Mouse (Mus musculus): ENCODE results near the gene Nfkb2.
A peak's percentile ranks its signal among the peaks of the same experiment; 100 is the strongest.

Gene Nfkb2

DNA sequence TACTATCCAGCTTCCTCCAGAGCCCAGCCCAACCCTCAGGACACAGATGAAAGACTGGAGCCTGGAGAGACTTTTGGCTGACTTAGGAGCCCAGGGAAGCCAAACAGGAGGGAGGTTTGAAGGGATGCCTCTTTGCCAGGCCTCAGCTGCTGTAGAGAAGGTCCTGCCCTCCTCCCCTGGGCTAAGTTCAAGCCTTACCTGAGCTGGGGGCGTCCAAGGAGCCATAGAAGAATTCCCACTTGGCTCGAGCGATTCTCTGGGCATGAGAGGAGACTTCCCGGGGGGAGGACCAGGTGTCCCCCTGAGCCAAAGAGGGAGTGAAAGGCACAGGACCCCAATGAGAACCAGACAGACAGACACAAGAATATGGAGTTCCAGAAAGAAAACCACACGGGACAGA lies 19.6 kb downstream of the Nfkb2 start:
- DNase-seq = no peak

DNA sequence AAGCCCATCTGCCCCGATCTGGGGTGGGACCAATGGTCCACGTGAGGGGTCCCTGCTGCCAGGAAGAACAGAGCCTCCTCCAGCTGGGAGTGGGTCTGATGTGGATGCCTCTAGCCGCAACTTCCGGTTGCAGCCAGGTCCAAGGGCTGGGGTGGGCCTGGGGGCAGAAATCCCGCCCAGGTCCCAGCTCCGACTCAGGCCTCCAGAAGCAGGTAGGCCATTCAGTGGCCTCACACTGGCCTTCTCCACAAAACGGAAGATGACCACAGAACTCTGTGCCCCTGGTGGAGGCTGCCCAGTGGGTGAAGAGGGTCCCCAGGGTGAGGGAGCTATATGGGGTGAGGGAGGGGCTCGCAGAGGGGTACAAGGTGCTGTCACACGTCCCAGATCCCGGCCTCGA lies 20.2 kb downstream of the Nfkb2 start:
- DNase-seq = no peak

- DNase-seq = no peak
These were observed 20.8 kb downstream of the Nfkb2 start for GRCm38 (mm10) chr19:46324918-46325317.

- DNase-seq = no peak
These were observed 22.1 kb downstream of the Nfkb2 start for GRCm38 (mm10) chr19:46326019-46326755.

DNA sequence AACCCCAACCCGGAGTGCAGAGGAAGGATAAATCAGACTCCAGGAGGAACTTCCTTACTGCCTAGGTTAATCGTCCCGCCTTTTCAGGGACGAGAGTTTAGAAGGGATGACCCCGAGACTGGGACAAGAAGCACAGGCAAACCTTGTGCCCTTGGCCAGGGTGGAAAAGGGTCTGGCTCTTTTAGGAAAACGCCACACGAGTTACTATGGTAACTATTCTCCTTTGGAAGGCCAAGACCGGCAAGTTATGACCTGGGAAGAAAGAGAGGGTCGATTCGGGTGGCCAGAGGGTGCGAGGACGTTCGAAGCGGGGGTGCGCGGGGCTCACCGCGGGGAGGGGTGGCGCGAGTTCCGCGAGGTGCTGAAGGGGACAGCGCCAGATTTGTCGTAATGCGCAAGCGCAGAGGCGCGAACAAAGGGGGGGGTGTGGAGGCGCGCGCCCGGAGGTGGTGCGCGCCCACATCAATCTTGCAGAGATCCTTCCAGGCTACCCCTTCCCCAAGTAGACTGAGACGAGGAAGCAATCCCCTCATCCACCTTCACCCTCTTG lies 22.7 kb downstream of the Nfkb2 start, which contains the start of gene Psd:
Gene Psd (minus strand): TSS at position 401 of the 550 bp plus-strand sequence.
- no peak for DNase-seq

GRCm38 (mm10) chr19:46327531-46328064 lies 23.5 kb downstream of the Nfkb2 start:
- no peak for DNase-seq

- peak; percentile 95 for DNase-seq
These were observed 24.2 kb downstream of the Nfkb2 start, which contains the start of gene Fbxl15 for GRCm38 (mm10) chr19:46328081-46329030. Fbxl15 (plus strand) TSS chr19:46328184.

- DNase-seq = no peak
These were observed 25.0 kb downstream of the Nfkb2 start for GRCm38 (mm10) chr19:46329031-46329641.

- DNase-seq = peak; percentile 79
These were observed 25.8 kb downstream of the Nfkb2 start for GRCm38 (mm10) chr19:46329951-46330350.

DNA sequence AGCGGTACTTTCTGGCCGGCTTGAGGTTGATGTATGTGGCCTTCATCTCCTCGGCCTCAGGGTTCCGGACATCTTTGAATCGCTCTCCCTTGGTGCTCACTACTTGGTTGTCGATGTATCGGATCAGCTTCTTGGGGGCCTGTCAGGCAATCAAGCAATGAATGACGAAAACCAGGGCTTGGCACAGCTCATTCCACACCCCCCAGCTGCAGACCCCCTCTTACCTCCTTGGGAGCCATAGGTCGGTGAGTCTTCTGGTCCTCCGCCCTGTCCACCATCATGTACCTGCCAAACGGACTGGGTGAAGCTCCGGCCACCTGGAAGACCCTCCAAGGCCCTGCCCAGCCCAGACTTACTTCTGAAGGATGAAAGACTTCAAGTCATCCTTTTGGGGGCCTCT lies 26.6 kb downstream of the Nfkb2 start:
- DNase-seq = no peak

DNA sequence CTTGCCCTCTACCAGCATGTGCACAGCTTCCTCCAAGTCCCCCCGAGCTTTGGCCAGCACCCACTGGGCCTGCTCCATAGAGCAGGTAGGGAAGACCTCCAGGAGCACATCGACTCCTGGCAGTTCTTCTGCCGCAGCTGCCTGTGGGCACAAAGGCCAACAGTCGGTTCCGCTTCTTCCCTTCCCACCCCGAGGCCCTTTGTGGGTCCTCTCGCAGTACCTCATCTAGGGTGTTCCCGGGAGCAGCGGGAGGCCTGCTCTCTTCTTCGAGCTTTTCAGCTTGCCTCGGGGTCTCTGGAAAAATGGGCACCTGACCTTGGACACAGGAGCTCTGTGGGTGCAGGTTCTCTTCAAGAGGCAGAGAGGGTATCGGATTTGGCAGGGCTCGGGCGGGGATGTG lies 27.2 kb downstream of the Nfkb2 start:
- no peak for DNase-seq

DNA sequence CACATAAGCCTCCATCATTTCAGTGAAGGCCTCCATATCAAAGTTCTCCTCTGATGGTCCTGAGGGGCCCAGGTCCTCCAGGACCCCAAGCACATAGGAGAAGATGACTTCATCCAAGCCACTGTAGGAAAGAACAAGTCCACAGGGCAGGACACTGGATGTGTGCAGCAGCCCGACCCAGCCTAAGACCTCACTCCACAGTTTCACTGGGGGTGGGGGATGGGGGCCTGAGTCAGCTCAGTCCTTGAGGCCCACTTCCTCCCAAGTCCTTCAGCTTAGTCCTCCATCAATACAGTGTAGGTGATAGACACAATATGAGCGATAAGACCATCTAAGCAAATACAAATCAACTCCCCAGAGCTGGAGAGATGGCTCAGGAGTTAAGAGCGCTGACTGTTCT lies 27.8 kb downstream of the Nfkb2 start:
- no peak for DNase-seq

- DNase-seq = no peak
These were observed 28.7 kb downstream of the Nfkb2 start for GRCm38 (mm10) chr19:46332721-46333339.

DNA sequence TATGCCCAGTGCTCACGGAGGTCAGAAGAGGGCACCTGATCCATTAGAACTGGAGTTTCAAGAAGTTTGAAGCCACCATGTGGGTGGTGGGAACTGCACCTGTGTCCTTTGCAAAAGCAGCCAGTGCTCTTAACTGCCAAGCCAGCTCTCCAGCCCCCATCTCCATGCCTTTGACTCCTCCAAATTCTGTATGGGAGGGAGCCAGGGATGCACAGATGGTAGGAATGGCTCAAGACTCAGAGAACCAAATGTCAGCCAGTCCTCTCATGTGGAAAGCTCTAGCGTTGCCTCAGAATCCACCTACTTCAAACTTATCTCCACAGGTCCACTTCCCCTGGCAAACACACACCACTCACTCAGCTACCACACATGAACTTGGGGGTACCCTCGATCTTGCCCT lies 29.8 kb downstream of the Nfkb2 start:
- no peak for DNase-seq

GRCm38 (mm10) chr19:46337719-46338330 lies 33.7 kb downstream of the Nfkb2 start:
- no peak for DNase-seq

DNA sequence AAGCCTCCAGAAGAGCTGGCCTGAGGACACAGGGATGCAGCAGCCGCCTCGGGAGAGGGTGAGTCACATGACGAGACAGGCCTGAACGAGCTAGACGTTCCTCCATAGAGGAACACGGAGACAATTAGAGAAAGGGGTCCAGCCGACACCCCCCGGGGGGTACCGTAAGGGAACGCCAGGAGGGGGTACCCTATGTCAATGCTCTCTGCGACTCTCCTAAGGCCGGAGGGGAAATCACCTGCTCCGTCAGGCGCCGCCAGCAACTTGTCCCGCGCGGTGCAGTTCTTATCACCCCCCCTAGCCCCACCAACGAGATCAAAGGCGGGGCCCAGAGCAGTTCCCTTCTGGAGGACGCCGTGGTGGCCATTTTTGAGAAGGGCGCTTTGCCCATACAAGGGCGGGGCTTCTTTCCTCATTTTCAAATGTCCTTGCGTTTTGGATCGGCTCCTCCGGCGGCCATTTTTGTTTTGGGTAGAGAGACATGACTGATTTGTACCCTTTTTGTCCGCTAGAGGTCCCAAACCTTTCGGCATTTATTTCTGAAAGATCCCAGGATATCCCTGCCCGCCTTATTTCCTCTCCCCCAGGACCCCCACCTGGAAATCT lies 34.3 kb downstream of the Nfkb2 start, which contains the start of gene Cuedc2:
Gene Cuedc2 (minus strand): TSS at position 372 of the 606 bp plus-strand sequence.
- peak; percentile 96 for DNase-seq

DNA sequence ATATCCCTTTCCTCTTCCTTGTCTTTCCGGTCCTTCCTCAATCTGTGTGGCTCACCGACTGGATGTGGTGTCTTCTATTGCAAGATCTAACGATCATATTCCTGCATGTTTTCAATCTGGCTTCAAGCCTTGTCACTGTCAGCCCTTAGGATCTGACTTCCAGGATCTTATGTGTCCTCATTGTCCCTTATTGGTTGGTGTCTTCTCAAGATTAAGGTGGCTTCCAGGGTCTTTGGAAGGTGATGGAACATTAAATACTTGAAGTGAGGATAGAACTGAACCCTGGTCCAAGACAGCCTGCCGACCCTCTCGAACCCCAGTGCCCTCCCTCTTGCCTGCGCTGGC lies 34.8 kb downstream of the Nfkb2 start:
- no peak for DNase-seq

DNA sequence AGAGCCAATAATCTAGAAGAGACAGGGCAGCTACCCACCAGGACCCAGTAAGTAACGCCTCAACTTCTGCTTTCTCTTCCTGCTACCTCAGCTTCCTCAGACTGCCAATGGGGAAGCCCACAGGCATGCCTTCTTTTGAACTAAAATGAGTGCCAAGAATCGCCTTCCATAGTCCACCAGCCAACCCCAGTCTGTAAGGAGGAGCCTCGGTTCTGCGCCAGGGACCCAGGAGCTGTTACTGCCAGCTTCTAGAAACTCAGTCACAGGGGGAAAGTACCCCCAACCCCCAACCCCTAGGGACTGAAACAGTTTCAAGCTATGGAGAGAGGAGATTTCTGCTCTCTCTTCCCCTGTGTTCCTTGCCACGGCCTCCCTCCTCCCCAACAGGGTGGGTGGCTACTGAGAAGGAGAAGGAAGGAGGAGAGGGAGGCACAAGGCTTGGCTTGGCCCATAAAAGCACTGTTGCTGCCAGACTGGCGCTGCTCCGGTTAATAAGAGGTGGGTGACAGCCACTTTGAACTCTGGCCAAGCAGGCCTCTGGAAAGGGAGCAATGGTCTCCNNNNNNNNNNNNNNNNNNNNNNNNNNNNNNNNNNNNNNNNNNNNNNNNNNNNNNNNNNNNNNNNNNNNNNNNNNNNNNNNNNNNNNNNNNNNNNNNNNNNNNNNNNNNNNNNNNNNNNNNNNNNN lies 35.3 kb downstream of the Nfkb2 start:
- DNase-seq = peak; percentile 44

DNA sequence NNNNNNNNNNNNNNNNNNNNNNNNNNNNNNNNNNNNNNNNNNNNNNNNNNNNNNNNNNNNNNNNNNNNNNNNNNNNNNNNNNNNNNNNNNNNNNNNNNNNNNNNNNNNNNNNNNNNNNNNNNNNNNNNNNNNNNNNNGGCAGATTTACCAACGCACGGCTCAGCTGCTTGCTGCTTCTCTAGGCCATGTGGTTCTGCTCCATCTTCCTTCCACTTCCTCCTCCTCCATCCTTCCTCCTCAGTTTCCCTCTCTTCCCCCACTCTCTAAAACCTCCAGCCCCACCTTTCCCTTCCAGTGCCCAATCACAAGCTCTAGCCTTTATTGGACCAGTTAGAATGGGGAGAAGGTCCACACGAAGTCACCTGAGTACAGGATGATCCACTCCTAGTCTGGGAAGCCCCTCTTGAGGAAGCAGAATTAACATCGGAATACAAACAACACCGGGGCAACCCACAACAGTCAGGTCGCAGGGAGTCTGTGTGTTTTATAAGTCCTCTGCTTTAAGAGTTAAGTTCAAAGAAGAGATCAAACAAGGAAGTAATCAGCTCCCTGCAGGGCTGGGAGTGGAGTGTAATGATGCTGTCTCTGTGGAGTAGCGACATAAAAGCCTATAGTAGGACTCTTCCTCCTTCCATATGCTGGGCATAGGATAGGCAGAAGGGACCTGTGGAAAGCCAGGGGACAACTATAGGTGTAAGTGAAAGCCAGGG lies 40.7 kb downstream of the Nfkb2 start:
- DNase-seq = no peak

- no peak for DNase-seq
These were observed 43.0 kb downstream of the Nfkb2 start for GRCm38 (mm10) chr19:46347146-46347545.
